Mouse (Mus musculus) C2C12 (cell line): ENCODE data around the gene Slc22a23.

ENCODE experiments used
- CTCF ChIP-seq: IDR thresholded peaks from one replicate; pipeline ENCODE4 v1.5.1; 2011; ENCODE audit not compliant: control insufficient read depth, insufficient read depth, insufficient read length
- MAX ChIP-seq: IDR thresholded peaks from one replicate; pipeline ENCODE4 v1.6.1; 2011; ENCODE audit warnings: mild to moderate bottlenecking, control low read depth
- MYOD1 ChIP-seq: IDR thresholded peaks from one replicate; pipeline ENCODE4 v1.6.1; 2011; ENCODE audit warnings: low read depth; ENCODE audit not compliant: control insufficient read depth, insufficient read length
- USF1 ChIP-seq: IDR thresholded peaks from one replicate; pipeline ENCODE4 v1.6.1; 2011; ENCODE audit warnings: low read depth, mild to moderate bottlenecking, control low read depth, moderate library complexity

DNA sequence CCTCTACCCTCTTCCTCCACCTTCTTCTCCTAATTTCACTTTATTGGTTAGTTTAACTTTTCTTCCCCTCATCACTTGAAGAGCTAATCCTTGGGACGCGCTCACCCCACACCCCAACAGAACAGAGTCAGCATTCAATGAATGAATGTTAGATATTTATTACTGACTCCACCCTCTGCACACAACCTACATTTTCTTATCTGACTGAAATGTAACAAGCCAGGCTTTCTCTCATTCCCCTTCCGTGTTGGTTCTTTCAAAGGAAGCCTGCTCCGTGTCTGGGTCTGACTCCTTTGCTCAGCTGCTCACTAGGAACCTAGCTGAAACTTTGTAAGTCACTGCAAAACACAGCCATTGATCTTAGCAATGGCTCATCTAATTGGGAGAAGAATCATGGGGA lies 1.8 kb upstream of the Slc22a23 start:
- TF ChIP-seq CTCF, result no peak
- TF ChIP-seq USF1, result no peak
- TF ChIP-seq MYOD1, result no peak
- TF ChIP-seq MAX, result no peak
